In genomic region chr2:104002711-104003413, GRCm38 (mm10) we compare ENCODE assay signal across 9 mouse cellular contexts. TPM values are rescaled to one million over a fixed set of nuclear protein-coding genes. Genes with fewer than 3 reads are reported as not detected.
DNase-seq lines count a peak whose midpoint lies in the region; ATAC-seq and TF ChIP-seq lines count a peak whose summit lies in the region.
"Had no signal": no experiment of that assay in that cellular context is flagged by ENCODE, and none has a peak within 500 bp of the region (broad histone marks: within the 10 kb centered on the region; RNA-seq: fewer than 3 reads in every experiment).

No protein-coding gene starts in this region.

- DNase-seq in heart, postnatal 14 days, result peak; percentile 36 to 61
- no peak for DNase-seq in heart, postnatal 25 days (ENCODE audit: low spot score)
- DNase-seq in Patski (ENCODE audit: low read depth, low spot score), result no peak
- DNase-seq in heart, postnatal 36 days, result peak; percentile 19 to 51
- DNase-seq in left cerebral cortex, postnatal 25 days (ENCODE audit: low spot score in 2 of 2), result peak; percentile 71 to 77

- peaks cover 7% of the 10 kb centered on the region for H3K4me1 ChIP-seq in testis, adult 2 months (ENCODE audit: control insufficient read depth, insufficient read depth, low read length)
- H3K4me1 ChIP-seq: embryonic facial prominence, embryonic 13.5 days had no signal

- CTCF ChIA-PET in Patski (lab: Charles Lee), result no interaction called here

- ATAC-seq in Patski, result no peak
- peak; percentile 83 for ATAC-seq in common myeloid progenitor, adult 5-6 weeks (replicated peaks; ENCODE audit: low read depth, poor library complexity, severe bottlenecking)
- ATAC-seq in monocyte, adult 5-6 weeks (replicated peaks; ENCODE audit: insufficient number of reproducible peaks, low FRiP score, low TSS enrichment, poor library complexity, severe bottlenecking), result peak; percentile 51; the same call in 1 of the 2 replicates

- in situ Hi-C loops in Patski (cut with MboI; ENCODE audit: low pct_unique_long_range_greater_than_20kb), result no loop called here

- peak; percentile 68 for TF ChIP-seq CTCF in Patski (IDR thresholded peaks at IDR 0.05)
- TF ChIP-seq CTCF in testis, adult 2 months (IDR thresholded peaks at IDR 0.05; ENCODE audit: control insufficient read depth, insufficient read depth, insufficient replicate concordance, low read depth, low read length), result peak; percentile 60; the same call in 1 of the 2 replicates

- peaks cover 38% of the 10 kb centered on the region for H3K27me3 ChIP-seq in Patski
- no peaks in the 10 kb centered on the region for H3K27me3 ChIP-seq in testis, adult 2 months (ENCODE audit: control insufficient read depth, insufficient read depth, low read length)

- peak overlapping the region; percentile 63 for H3K4me3 ChIP-seq in testis, adult 2 months (ENCODE audit: control insufficient read depth, low read depth, low read length)
- H3K4me3 ChIP-seq: embryonic facial prominence, embryonic 13.5 days had no signal

- no peak overlapping the region for H3K27ac ChIP-seq in testis, adult 2 months (ENCODE audit: control insufficient read depth, insufficient read depth, low read depth, low read length)
- H3K27ac ChIP-seq: embryonic facial prominence, embryonic 13.5 days had no signal

- no peak for TF ChIP-seq POLR2A in testis, adult 2 months (IDR thresholded peaks at IDR 0.05; ENCODE audit: control insufficient read depth, low read depth, low read length)

- POLR2A ChIA-PET in Patski (lab: Charles Lee), result no interaction called here

- intact Hi-C loops in heart, postnatal 14 days (cut with DNase I), result no loop called here
- intact Hi-C loops in heart, postnatal 25 days (cut with DNase I), result no loop called here
- intact Hi-C loops in heart, postnatal 36 days (cut with DNase I), result loop anchor here (1.0 kb wide), 1 partner anchor 131 kb away; no protein-coding TSS in a partner anchor
- intact Hi-C loops in left cerebral cortex, postnatal 25 days (cut with DNase I), result loop anchor here (10.0 kb wide), 1 partner anchor 438 kb away; the partner anchor contains the start of gene Abtb2

- no peaks in the 10 kb centered on the region for H3K36me3 ChIP-seq in testis, adult 2 months (ENCODE audit: control insufficient read depth, insufficient read depth, low read length)
- H3K36me3 ChIP-seq: embryonic facial prominence, embryonic 13.5 days had no signal

RNA-seq across cellular contexts. Expression of gene Fbxo3, which starts 24.7 kb away (rescaled TPM):
- total RNA-seq in heart, postnatal 14 days (2021), result 10 to 100 TPM; 54.1 to 55.5 TPM
- total RNA-seq in heart, postnatal 25 days (2021), result 10 to 100 TPM; 51.9 to 58.3 TPM
- 40.4 TPM for polyA plus RNA-seq in Patski (2021)
- 82.4 and 96.6 TPM in 2 replicates for total RNA-seq in common myeloid progenitor, adult 5-6 weeks (2017)
- total RNA-seq in heart, postnatal 36 days (2021), result 10 to 100 TPM; 55.3 to 56.7 TPM
- 10 to 100 TPM; 59.9 to 60.0 TPM for total RNA-seq in left cerebral cortex, postnatal 25 days (2021)
- 38.1 to 50.3 TPM (median 42.5 TPM) in 3 replicates for total RNA-seq in monocyte, adult 5-6 weeks (2017)
- 20.7 and 27.4 TPM in 2 replicates for polyA plus RNA-seq in testis, adult 2 months (2012; rRNA removed)

RNA-seq across cellular contexts. Expression of gene 4931422A03Rik, which starts 25.3 kb away (rescaled TPM):
- not detected for total RNA-seq in heart, postnatal 14 days (2021)
- not detected for total RNA-seq in heart, postnatal 25 days (2021)
- 1.6 TPM for polyA plus RNA-seq in Patski (2021)
- total RNA-seq in common myeloid progenitor, adult 5-6 weeks (2017), result 0.44 and 0.96 TPM in 2 replicates
- not detected for total RNA-seq in heart, postnatal 36 days (2021)
- total RNA-seq in left cerebral cortex, postnatal 25 days (2021), result not detected
- total RNA-seq in monocyte, adult 5-6 weeks (2017), result not detected in 3 replicates
- polyA plus RNA-seq in testis, adult 2 months (2012; rRNA removed), result 50.4 and 58.4 TPM in 2 replicates

RNA-seq across cellular contexts. Expression of gene Lmo2, which starts 45.1 kb away (rescaled TPM):
- total RNA-seq in heart, postnatal 14 days (2021), result 10 to 100 TPM; 16.9 to 22.2 TPM
- total RNA-seq in heart, postnatal 25 days (2021), result 10 to 100 TPM; 19.3 to 19.8 TPM
- 0.63 TPM for polyA plus RNA-seq in Patski (2021)
- total RNA-seq in common myeloid progenitor, adult 5-6 weeks (2017), result 380 and 387 TPM in 2 replicates
- 10 to 100 TPM; 21.1 to 25.3 TPM for total RNA-seq in heart, postnatal 36 days (2021)
- total RNA-seq in left cerebral cortex, postnatal 25 days (2021), result 10 to 100 TPM; 16.7 to 22.7 TPM
- 50.1 to 71.8 TPM (median 67.7 TPM) in 3 replicates for total RNA-seq in monocyte, adult 5-6 weeks (2017)
- 4.7 and 5.9 TPM in 2 replicates for polyA plus RNA-seq in testis, adult 2 months (2012; rRNA removed)

Comparison
In these comparisons a context has a peak if more than half of its experiments do, and no peak if none do; other contexts are left out.
1. DNase-seq: peak in heart, postnatal 14 days (2 of 2), heart, postnatal 36 days (2 of 2) and left cerebral cortex, postnatal 25 days (2 of 2); none in heart, postnatal 25 days (single experiment) and Patski (single experiment).
2. intact Hi-C loops: an anchor here in heart, postnatal 36 days (1.0 kb wide) and left cerebral cortex, postnatal 25 days (10.0 kb wide); none called in heart, postnatal 14 days and heart, postnatal 25 days.